Mouse (Mus musculus) neural tube, embryonic 11.5 days (tissue): ENCODE data around the gene Cd28. TPM values are rescaled to one million over a fixed set of nuclear protein-coding genes. Genes with fewer than 3 reads are reported as not detected.

ENCODE experiments used
- ATAC-seq: fragments of 200-750 bp; cut with Nextera tagmentation; 2 replicates; pipeline ENCODE4 v1.8.0; 2017; ENCODE audit warnings: moderate number of reproducible peaks, mild to moderate bottlenecking, moderate TSS enrichment, moderate library complexity; ENCODE audit not compliant: insufficient read depth, low FRiP score, low TSS enrichment
- DNase-seq: peaks from one replicate; pipeline ENCODE4 v3.0.0-alpha.2; 2015; ENCODE audit warnings: low spot score
- H3K27ac ChIP-seq: fragments of 300-500 bp; sonication (generic); 2 replicates; pipeline ENCODE4 v1.5.1; 2014; ENCODE audit warnings: low read depth, mild to moderate bottlenecking, low read length
- H3K27me3 ChIP-seq: fragments of 300-500 bp; sonication (generic); 2 replicates; pipeline ENCODE4 v1.6.1; 2014; ENCODE audit warnings: mild to moderate bottlenecking, low read length, mixed read lengths; ENCODE audit not compliant: control insufficient read depth, insufficient read depth
- H3K36me3 ChIP-seq: fragments of 300-500 bp; sonication (generic); 2 replicates; pipeline ENCODE4 v1.6.1; 2014; ENCODE audit warnings: mild to moderate bottlenecking, low read length, moderate library complexity, mixed read lengths; ENCODE audit not compliant: control insufficient read depth, insufficient read depth
- H3K4me1 ChIP-seq: fragments of 300-500 bp; sonication (generic); 2 replicates; pipeline ENCODE4 v1.6.1; 2014; ENCODE audit warnings: low read length, mixed read lengths; ENCODE audit not compliant: control insufficient read depth, insufficient read depth
- H3K4me2 ChIP-seq: fragments of 300-500 bp; sonication (generic); 2 replicates; pipeline ENCODE4 v1.6.1; 2014; ENCODE audit warnings: low read depth, mild to moderate bottlenecking, moderate library complexity
- H3K4me3 ChIP-seq: fragments of 300-500 bp; sonication (generic); 2 replicates; pipeline ENCODE4 v1.5.1; 2014; ENCODE audit warnings: low read depth, low read length
- H3K9ac ChIP-seq: fragments of 300-500 bp; sonication (generic); 2 replicates; pipeline ENCODE4 v1.6.1; 2014; ENCODE audit warnings: mild to moderate bottlenecking, low read length
- H3K9me3 ChIP-seq: fragments of 300-500 bp; sonication (generic); 2 replicates; pipeline ENCODE4 v1.6.1; 2016; ENCODE audit warnings: low read length; ENCODE audit not compliant: control insufficient read depth
- WGBS: fragments of 180-500 bp; shearing (Covaris S2); extraction: QIAGEN DNeasy Blood & Tissue Kit; methylation state at CpG from one replicate; pipeline ENCODE4 v1.1.7; 2014; 5-methylcytosine and 5-hydroxymethylcytosine counted together
- polyA plus RNA-seq: library from polyadenylated mRNA; unstranded; fragments of >200 nt; fragmentation: Nextera tagmentation; extraction: Ambion mirVana; gene quantifications from 2 replicates; pipeline ENCODE4 v1.2.1, GENCODE M21; 2014

Gene Cd28
- polyA plus RNA-seq, 1 experiment from 2014 or later = 0.15 TPM

DNA sequence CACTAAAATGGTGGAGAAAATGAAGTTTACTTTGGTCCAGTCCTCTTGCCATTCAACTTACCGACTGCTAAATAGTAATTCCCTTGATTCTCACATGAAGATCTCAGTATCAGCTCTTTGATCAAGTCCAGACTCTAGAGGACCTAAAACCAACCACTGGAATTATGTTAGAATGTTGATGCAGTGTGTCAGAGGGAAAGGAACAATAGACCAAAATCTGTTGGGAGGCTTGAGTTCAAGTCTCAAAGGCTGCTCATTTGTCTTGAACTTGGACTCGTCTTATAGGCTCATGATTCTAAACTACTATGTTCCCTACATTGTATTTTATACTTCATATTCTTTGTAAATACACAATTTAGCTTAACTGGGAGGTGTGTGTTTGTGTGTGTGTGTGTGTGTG is 41.0 kb downstream of the Cd28 start:
- Histone ChIP-seq H3K27ac (no peak overlapping the region), H3K9me3 (no peaks in the 10 kb centered on the region), H3K9ac (no peak overlapping the region), H3K27me3 (no peaks in the 10 kb centered on the region), H3K4me1 (no peaks in the 10 kb centered on the region), H3K4me2 (no peak overlapping the region), H3K36me3 (no peaks in the 10 kb centered on the region), H3K4me3 (no peak overlapping the region)
- no peak for DNase-seq
- 89% methylated on average over 2 of the region's 2 CpGs for WGBS
- ATAC-seq = no peak

DNA sequence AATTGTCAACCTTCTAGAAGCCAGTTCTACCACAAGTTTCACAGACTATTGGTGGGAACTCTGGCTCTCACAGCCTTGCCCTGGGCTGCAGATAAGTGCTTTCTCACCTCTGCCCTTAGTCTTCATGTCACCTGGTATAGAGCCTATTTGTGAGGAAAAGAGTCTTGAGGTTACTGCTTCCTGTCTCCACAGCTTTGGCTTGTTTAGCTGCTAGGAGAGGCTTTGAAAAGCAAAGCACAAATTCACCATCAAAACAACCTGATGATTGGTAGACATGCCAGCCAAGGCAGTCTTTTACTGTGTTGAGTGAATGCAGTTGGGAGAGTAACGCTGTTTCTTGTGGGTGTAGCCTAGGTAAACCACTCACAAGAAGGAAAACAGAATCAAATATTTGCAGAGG is 41.6 kb downstream of the Cd28 start:
- H3K4me3 ChIP-seq = no peak overlapping the region
- no peaks in the 10 kb centered on the region for H3K36me3 ChIP-seq
- no peaks in the 10 kb centered on the region for H3K9me3 ChIP-seq
- no peaks in the 10 kb centered on the region for H3K27me3 ChIP-seq
- H3K4me2 ChIP-seq = no peak overlapping the region
- ATAC-seq = no peak
- no peaks in the 10 kb centered on the region for H3K4me1 ChIP-seq
- DNase-seq = no peak
- H3K27ac ChIP-seq = no peak overlapping the region
- 91% methylated on average over 1 of the region's 1 CpGs for WGBS
- no peak overlapping the region for H3K9ac ChIP-seq

DNA sequence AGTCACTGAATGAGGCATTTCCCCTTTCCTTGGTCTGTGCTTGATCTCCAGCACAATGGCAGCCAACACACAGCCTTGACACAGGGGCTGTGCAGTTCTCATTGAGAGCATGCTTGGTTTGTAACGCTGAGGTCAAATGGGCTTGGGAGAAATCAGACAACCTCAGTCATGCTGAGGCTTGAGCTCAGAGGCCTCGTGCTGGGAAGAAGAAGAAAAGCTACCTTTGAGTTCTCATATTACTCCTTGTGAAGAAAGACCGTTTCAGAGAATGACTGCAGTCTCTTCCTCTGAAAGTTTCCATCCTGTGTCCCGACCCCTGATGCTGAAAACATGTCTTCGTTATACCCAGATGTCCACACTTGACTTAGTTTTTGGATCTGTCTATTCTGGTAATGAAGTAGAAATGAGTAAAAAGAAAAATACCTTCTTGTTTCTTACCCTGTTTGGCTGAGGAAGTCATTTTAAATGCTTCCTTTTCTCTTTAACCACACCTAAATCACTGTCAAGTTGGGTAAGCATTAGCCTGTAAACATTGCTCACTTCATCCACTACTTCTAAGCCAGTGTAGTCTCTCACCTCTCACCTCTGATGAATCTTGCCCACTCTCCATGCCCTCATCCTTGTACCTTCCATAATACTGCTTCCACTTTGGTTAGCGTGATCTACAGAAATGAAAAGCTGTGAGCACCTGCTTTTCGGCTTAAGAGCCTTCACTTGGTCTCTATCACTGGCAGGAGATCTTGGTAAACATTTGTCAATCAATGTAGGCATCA is 43.1 kb downstream of the Cd28 start:
- Histone ChIP-seq H3K27me3 (no peaks in the 10 kb centered on the region), H3K4me1 (no peaks in the 10 kb centered on the region), H3K4me2 (no peak overlapping the region), H3K9ac (no peak overlapping the region), H3K4me3 (no peak overlapping the region), H3K36me3 (no peaks in the 10 kb centered on the region), H3K27ac (no peak overlapping the region), H3K9me3 (no peaks in the 10 kb centered on the region)
- ATAC-seq (no peak), DNase-seq (no peak)
- 62% methylated on average over 7 of the region's 7 CpGs for WGBS

DNA sequence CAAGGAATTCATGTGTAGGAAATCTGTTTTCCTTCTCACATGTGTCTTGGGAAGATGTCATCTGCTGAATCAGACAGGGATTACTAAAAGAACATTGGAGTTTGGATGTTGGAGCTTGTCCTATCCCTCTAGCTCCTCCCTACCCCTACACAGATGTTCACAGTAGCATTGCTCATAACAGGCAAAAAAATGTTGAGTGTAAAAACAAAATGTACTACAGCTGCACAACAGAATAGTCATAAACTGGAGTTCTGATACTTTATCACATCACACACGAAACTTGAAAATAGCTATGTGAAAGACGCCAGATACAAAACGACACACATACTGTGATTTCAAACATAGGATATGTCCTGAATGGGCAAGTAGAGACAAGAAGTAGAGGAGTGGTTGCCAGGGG is 43.9 kb downstream of the Cd28 start:
- H3K4me3 ChIP-seq = no peak overlapping the region
- WGBS = 93% methylated on average over 3 of the region's 3 CpGs
- H3K4me1 ChIP-seq = no peaks in the 10 kb centered on the region
- ATAC-seq = no peak
- H3K9ac ChIP-seq = no peak overlapping the region
- no peak overlapping the region for H3K27ac ChIP-seq
- H3K9me3 ChIP-seq = no peaks in the 10 kb centered on the region
- no peak for DNase-seq
- no peak overlapping the region for H3K4me2 ChIP-seq
- no peaks in the 10 kb centered on the region for H3K36me3 ChIP-seq
- no peaks in the 10 kb centered on the region for H3K27me3 ChIP-seq

DNA sequence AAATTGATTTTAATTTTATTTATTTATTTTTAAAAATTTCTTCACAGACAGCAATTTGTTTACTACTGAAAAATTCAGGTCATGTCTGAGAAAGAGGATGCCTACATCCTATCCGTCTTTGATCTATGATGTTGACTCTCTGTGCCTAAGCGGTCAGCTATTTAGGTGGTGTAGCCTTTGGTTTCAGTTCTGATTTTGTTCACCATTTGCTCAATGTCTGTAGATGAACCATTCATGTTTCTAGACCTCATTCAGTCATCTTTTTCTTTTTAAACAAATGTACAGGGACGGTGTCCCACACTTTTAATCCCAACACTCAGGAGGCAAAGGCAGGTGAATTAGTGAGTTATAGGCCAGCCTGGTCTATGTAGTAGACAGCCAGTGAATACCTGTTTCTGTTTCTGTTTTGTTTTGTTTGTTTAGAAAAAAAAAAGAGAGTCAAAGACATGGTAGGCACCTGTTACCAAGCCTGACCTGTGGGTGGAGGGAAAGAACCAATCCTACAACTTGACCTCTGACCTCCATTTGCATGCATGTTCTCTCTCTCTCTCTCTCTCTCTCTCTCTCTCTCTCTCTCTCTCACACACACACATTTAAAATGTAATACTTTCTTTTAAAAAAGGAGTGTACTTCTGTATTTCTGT is 45.0 kb downstream of the Cd28 start:
- DNase-seq (no peak), ATAC-seq (no peak)
- no peaks in the 10 kb centered on the region for H3K36me3 ChIP-seq
- H3K4me2 ChIP-seq = no peak overlapping the region
- no peaks in the 10 kb centered on the region for H3K9me3 ChIP-seq
- no peak overlapping the region for H3K9ac ChIP-seq
- 93% methylated on average over 3 of the region's 3 CpGs for WGBS
- no peaks in the 10 kb centered on the region for H3K4me1 ChIP-seq
- H3K4me3 ChIP-seq = no peak overlapping the region
- H3K27ac ChIP-seq = no peak overlapping the region
- no peaks in the 10 kb centered on the region for H3K27me3 ChIP-seq

DNA sequence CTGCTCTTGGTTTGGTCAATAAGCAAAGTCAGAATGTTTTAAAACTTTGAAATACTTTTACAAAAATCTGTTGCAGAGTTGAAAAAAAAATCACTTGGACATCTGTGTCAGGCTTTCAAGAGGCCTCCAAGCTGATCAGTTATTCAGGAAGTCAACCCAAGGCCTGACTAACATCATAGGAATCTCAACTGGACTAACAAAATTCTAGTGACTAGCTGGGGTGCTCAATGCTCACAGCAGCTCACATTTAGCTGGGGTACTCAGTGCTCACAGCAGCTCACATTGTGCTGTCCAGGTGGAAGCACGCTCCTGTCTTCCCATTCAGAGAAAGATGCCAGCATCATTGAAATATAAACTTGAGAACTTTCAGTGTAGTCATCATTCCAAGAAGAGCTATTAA is 45.9 kb downstream of the Cd28 start:
- Histone ChIP-seq H3K4me1 (no peaks in the 10 kb centered on the region), H3K9me3 (no peaks in the 10 kb centered on the region), H3K4me2 (no peak overlapping the region), H3K27ac (no peak overlapping the region), H3K4me3 (no peak overlapping the region), H3K27me3 (no peaks in the 10 kb centered on the region), H3K36me3 (no peaks in the 10 kb centered on the region), H3K9ac (no peak overlapping the region)
- no peak for ATAC-seq
- DNase-seq = no peak
- 97% methylated on average over 1 of the region's 1 CpGs for WGBS

DNA sequence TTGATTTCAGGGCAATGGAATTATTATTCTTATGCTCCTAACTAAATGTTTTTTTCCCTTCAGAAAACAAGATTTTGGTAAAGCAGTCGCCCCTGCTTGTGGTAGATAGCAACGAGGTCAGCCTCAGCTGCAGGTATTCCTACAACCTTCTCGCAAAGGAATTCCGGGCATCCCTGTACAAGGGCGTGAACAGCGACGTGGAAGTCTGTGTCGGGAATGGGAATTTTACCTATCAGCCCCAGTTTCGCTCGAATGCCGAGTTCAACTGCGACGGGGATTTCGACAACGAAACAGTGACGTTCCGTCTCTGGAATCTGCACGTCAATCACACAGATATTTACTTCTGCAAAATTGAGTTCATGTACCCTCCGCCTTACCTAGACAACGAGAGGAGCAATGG is 46.3 kb downstream of the Cd28 start:
- no peaks in the 10 kb centered on the region for H3K27me3 ChIP-seq
- 93% methylated on average over 20 of the region's 20 CpGs for WGBS
- H3K4me2 ChIP-seq = no peak overlapping the region
- no peak overlapping the region for H3K4me3 ChIP-seq
- H3K9ac ChIP-seq = no peak overlapping the region
- no peaks in the 10 kb centered on the region for H3K36me3 ChIP-seq
- ATAC-seq (no peak), DNase-seq (no peak)
- H3K4me1 ChIP-seq = no peaks in the 10 kb centered on the region
- H3K27ac ChIP-seq = no peak overlapping the region
- no peaks in the 10 kb centered on the region for H3K9me3 ChIP-seq

DNA sequence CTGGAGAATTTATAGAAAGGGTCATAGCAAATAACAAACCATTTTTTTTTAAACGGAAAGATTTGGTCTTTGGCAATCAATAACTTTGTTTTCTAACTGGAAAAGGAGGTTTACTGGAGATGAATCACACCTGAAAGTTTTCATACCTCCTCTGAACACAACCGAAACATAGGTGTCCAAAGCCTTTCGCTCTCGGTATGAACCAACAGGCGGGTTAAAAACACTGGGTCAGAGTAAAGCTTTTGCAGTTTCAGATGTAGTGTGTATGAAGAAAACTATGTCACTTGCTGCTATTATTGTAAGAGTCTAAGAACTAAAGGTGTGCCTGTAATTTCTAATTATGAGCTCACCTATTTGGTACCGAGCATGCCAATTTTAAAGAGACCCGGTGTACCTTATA is 55.2 kb downstream of the Cd28 start:
- 93% methylated on average over 7 of the region's 7 CpGs for WGBS
- no peak overlapping the region for H3K9ac ChIP-seq

DNA sequence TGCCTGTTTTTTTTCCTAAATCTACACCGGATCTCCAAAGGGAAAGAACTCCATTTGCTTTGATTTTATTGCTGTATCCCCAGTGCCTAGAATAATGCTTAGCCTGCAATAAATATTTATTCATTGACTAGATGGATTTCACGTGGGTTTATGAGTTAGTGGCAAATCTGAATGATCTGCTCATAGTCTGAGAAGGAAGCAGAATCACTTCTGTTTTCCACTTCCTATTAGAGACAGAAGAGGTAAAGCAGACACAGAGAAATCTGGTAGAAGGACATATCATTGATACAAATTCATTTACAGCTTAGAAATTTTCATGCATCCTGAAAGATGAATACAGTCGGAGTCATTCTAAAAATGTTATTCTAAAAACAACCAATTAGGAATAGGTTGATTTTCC is 56.6 kb downstream of the Cd28 start:
- no peak for DNase-seq
- WGBS = 84% methylated on average over 3 of the region's 3 CpGs
- H3K9ac ChIP-seq = no peak overlapping the region

More for the DNA sequence above, 55.2 kb downstream of the Cd28 start:
- no peaks in the 10 kb centered on the region for H3K36me3 ChIP-seq
- H3K9me3 ChIP-seq = no peaks in the 10 kb centered on the region
- no peak overlapping the region for H3K4me2 ChIP-seq
- no peak for DNase-seq
- H3K27ac ChIP-seq = no peak overlapping the region
- H3K4me3 ChIP-seq = no peak overlapping the region
- ATAC-seq = no peak
- H3K27me3 ChIP-seq = no peaks in the 10 kb centered on the region
- H3K4me1 ChIP-seq = no peaks in the 10 kb centered on the region

More for the DNA sequence above, 56.6 kb downstream of the Cd28 start:
- H3K27me3 ChIP-seq = no peaks in the 10 kb centered on the region
- ATAC-seq = no peak
- no peaks in the 10 kb centered on the region for H3K9me3 ChIP-seq
- no peak overlapping the region for H3K4me2 ChIP-seq
- H3K36me3 ChIP-seq = no peaks in the 10 kb centered on the region
- no peak overlapping the region for H3K27ac ChIP-seq
- H3K4me3 ChIP-seq = no peak overlapping the region
- no peaks in the 10 kb centered on the region for H3K4me1 ChIP-seq
